Mouse (Mus musculus): ENCODE measurements around the gene Meis1.

DNA sequence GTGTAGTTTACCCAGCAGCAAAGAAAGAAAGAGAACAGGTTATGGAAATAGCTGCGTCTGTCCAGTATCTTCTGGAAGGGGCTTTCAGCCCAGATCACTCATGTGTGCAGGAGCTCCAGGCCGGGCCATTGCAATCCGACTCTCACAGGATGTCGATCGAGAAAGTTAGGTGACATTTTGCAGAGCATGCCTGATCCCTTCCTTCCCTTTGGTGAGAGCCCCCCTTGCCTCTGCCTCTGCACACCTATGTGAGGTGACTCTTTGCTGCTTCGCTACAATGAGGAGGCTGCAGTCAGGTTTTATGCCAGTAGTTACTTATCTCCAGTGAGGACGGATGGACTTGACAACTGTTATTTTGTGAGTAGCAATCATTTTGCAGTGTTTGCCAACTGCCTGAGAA, 30.5 kb upstream of the Meis1 start:
- TF ChIP-seq ZNF384 (IDR thresholded peaks at IDR 0.05; ENCODE audit: low read depth, low read length) (no peak), HCFC1 (IDR thresholded peaks at IDR 0.05; ENCODE audit: borderline replicate concordance, insufficient read depth, low read length) (no peak), CHD2 (IDR thresholded peaks at IDR 0.05; ENCODE audit: low read depth, low read length) (no peak)

Measured in ES-E14 (cell line).